Comparison of ENCODE assay signal across 8 mouse cellular contexts in the genomic region with DNA sequence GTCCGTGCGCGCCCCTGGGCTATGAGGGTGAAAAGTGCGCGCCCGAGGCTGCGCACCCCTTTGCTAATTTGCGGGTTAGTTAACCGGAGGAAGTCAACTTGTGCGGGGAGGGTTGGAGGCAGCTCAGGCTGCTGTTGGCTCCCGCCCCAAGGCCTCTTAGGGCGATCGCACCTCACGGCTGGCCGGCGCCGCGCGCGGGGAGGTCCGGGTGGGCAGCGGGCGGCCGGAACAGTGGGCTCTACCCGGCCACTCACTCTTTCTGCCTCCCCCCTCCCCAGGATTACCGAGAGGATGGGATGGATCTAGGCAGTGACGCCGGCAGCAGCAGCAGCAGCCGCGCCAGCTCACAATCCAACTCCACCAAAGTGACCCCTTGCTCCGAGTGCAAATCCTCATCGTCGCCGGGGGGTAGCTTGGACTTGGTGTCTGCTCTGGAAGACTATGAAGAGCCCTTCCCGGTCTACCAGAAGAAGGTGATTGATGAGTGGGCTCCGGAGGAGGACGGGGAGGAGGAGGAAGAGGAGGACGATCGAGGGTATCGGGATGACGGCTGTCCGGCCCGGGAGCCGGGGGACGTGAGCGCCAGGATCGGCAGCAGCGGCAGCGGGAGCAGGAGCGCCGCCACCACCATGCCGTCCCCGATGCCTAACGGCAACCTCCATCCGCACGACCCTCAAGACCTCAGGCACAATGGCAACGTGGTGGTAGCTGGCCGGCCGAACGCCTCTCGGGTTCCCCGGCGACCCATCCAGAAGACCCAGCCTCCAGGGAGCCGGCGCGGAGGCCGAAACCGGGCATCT.
DNase-seq lines count a peak whose midpoint lies in the region; ATAC-seq and TF ChIP-seq lines count a peak whose summit lies in the region.

No protein-coding gene starts in this region.

- peaks cover 49% of the 10 kb centered on the region for H3K4me1 ChIP-seq in embryonic facial prominence, embryonic 10.5 days
- H3K4me1 ChIP-seq in heart, embryonic 11.5 days (ENCODE audit: control insufficient read depth, insufficient read depth, low read length), result peaks cover 21% of the 10 kb centered on the region

- peak overlapping the region; percentile 66 for H3K4me3 ChIP-seq in left cerebral cortex, adult 2 months
- H3K4me3 ChIP-seq in embryonic facial prominence, embryonic 10.5 days, result peak overlapping the region; percentile 83
- H3K4me3 ChIP-seq in heart, embryonic 11.5 days (ENCODE audit: low read depth, low read length), result peak overlapping the region; percentile 80

- TF ChIP-seq CTCF in left cerebral cortex, adult 2 months (IDR thresholded peaks at IDR 0.05), result no peak

- peak overlapping the region; percentile 79 for H3K4me2 ChIP-seq in heart, embryonic 11.5 days

- DNase-seq in left cerebral cortex, adult 2 months (ENCODE audit: extremely low spot score in 1 of 2, low spot score in 2 of 2), result peak; percentile 31 to 42
- DNase-seq in left cerebral cortex, adult 11 months (ENCODE audit: low spot score), result no peak
- peak; percentile 60 for DNase-seq in R1 (ENCODE audit: low read depth, low spot score)
- DNase-seq in embryonic facial prominence, embryonic 10.5 days (ENCODE audit: low spot score), result peak; percentile 73
- DNase-seq in kidney, postnatal 25 days, result peak; percentile 35 to 61
- DNase-seq in mesoderm, embryonic 11.5 days (ENCODE audit: low read depth, low spot score), result peak; percentile 43

- no peaks in the 10 kb centered on the region for H3K9me3 ChIP-seq in embryonic facial prominence, embryonic 10.5 days
- no peaks in the 10 kb centered on the region for H3K9me3 ChIP-seq in heart, embryonic 11.5 days (replicated peaks; ENCODE audit: control insufficient read depth, low read length)

- intact Hi-C loops in left cerebral cortex, adult 2 months (cut with DNase I), result loop anchor here (1.0 to 5.0 kb wide), 5 partner anchors 22 to 436 kb away; no protein-coding TSS in a partner anchor

- H3K27me3 ChIP-seq in embryonic facial prominence, embryonic 10.5 days (replicated peaks; ENCODE audit: low read depth, poor library complexity, severe bottlenecking), result 0 out of 2 replicates have a peak, but pooled peaks cover 3% of the 10 kb centered on the region
- H3K27me3 ChIP-seq in heart, embryonic 11.5 days (ENCODE audit: control insufficient read depth, insufficient read depth, low read length), result no peaks in the 10 kb centered on the region

- WGBS in embryonic facial prominence, embryonic 10.5 days, result under 1% methylated on average over 68 of the region's 68 CpGs
- under 1% methylated on average over 68 of the region's 68 CpGs for WGBS in heart, embryonic 11.5 days (ENCODE audit: insufficient replicate concordance)

- H3K27ac ChIP-seq in left cerebral cortex, adult 2 months, result peak overlapping the region; percentile 93
- peak overlapping the region; percentile 92 for H3K27ac ChIP-seq in embryonic facial prominence, embryonic 10.5 days (replicated peaks)
- peak overlapping the region; percentile 98 for H3K27ac ChIP-seq in heart, embryonic 11.5 days (ENCODE audit: low read depth, low read length)

- H3K36me3 ChIP-seq in embryonic facial prominence, embryonic 10.5 days (replicated peaks), result peaks cover 6% of the 10 kb centered on the region; the same call in 1 of the 2 replicates
- no peaks in the 10 kb centered on the region for H3K36me3 ChIP-seq in heart, embryonic 11.5 days (ENCODE audit: control insufficient read depth, insufficient read depth, low read length)

- H3K9ac ChIP-seq in heart, embryonic 11.5 days (ENCODE audit: low read depth, low read length), result peak overlapping the region; percentile 90

- peak; percentile 51 for ATAC-seq in heart, embryonic 11.5 days (replicated peaks; ENCODE audit: insufficient number of reproducible peaks, low FRiP score, low TSS enrichment)
- ATAC-seq in activated CD4-positive, CD25-positive, alpha-beta regulatory T cell, adult 4 months, result no peak
